Mouse (Mus musculus) thymus, postnatal 25 days (tissue): ENCODE measurements at regions not wholly inside any gene's neighbourhood (a gene's known extent, or its start where the extent isn't known, plus 50 kb on each side); places are given as distances from the start of the nearest gene placed in this dataset.

Experiments
- DNase-seq: peaks from one replicate; pipeline ENCODE4 v3.0.0; 2022

DNA sequence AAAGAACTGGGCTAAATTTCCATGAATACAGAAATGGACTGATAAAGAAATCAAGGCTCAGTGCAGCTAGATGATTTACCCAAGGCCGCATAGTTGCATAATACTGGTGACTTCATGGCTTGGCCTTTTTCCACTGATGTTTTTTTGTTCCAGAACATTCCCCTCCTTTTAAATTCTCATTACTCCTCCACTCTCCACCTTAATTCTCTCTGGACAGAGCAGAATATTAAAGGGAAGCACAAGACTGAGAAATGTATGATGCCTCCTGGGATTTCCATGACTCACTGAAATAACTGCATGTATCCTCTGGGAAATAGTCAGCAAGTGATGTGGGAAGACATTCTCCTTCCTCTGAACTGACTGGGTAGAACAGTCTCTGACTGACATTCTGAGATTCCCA, 480.5 kb downstream of the Gsdmc2 start:
- no peak for DNase-seq

DNA sequence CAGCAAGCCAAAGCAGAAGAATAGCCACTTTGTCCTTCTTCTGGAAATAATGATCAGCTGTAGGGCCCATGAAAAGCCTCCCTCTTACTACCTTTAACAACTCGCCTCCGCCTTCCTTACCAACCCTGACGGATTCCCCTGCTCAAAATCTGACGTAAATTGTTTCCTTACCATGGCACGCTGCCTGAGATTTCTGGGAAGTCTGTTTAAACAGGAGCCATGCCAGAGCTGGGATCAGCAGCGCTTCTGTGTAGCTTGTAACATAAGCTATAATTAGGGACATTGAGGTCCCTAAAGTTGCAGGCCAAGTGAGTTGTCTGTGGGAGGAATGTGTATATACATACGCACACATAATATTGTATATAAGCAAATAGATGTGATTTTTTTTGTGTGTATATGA, 484.6 kb downstream of the Gsdmc2 start:
- DNase-seq = no peak

DNA sequence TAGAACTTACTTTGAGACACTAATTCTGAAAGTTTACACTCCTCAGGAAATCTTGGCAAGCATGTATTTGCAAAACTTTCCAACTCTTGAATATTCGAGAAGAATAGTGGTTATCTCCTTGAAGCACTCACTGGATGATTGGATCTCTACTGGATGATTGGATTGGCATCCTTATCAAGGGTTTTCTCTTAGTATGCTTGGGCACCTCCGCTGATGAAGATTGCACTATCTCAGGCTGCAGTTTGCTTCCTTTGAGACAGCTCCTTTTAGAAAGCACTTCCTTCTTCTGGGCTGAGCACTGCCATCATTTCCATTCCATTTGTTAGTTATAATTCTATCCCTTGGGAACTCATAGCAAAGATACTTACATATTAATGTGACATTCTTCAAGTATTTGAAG, 503.2 kb downstream of the Gsdmc2 start:
- DNase-seq = no peak

DNA sequence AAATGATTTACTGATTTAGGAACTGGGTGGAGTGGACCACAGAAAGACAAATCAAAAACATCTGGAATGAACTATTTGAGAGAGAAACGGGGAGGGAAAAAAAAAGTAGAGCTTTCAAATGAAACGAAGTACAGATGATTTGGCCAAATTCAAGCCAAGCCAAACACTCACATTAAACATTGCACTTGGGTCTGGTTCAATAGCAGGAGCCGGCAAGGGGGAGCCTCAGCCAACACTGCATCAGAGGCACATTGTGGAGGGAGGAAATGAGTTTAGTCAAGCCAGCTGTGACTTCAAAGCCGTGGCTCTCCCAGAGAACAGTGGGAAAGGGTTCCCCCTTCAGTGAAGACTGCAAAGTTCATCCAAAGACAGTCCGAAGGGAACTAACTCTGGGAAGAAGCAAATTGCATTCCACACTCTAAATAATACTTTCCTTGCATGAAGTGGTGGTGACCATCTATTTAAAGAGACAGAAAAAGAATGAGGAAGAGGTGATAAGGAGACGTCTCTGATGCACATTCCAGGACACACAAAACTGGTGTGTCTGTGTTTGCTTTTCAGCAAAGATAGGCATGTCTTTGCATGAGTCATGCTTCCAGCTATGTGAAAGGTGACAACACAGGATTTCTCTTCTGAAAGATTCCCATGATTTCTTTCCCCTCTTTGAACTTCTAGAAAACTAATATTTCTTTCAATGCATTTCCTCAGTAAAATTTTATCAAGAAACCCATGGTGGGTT, 504.5 kb downstream of the Gsdmc2 start:
- DNase-seq = peak; percentile 47

DNA sequence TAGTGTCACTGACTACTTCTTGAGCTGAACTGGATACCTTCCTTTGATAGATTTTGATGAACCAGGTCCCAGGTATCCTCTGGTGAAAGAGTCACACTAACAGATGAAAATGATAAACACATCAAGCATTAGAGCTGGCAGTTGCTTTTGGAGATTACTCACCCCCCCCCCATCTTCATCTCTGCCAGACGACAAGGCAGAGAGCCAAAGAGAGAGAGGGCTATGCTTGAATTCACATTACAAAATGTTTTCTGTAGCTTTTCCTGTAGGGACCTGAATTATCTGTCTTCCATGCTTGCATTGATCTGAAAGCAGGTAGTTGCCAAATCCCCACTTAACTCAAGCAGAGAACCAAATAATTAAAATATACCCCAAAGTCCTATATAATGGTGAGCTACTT, 525.3 kb downstream of the Gsdmc2 start:
- DNase-seq = no peak

DNA sequence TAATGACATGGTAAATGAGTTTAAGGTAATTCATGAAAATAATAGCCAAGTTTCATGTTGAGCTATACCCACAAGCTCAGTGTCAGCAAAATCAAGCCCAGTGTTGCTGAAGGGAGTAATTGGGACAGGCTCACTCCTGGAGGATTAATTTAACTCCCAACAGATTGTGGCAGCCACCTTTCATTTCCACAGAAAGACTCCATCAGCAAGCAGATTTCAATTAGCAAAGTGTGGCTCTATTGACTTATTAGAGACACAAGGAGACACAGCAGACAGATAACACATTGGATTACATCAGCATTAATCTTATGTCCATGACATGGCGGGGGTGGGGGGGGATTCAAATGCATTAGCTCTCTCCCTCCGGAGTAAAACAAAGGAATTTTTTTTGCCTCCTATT, 534.6 kb downstream of the Gsdmc2 start:
- DNase-seq = no peak

DNA sequence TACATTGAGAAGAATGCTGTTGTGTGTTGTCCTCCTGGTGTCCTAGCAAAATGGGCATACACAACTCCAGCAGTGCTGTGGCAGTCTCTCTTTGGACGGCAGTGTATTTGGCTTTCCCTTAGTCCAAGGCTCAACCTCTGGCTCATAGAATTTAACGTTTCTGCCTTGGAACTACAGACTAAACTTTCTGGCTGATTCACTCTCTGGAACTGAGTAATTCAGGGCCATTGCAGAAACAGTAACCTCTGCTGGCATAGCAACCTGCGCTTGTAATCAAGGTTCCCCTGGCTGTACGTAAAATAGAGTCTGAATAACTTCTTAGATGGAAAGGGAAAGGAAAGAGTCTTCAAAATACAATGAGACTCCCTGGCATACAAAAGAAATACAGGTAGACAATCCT, 545.7 kb downstream of the Gsdmc2 start:
- no peak for DNase-seq

DNA sequence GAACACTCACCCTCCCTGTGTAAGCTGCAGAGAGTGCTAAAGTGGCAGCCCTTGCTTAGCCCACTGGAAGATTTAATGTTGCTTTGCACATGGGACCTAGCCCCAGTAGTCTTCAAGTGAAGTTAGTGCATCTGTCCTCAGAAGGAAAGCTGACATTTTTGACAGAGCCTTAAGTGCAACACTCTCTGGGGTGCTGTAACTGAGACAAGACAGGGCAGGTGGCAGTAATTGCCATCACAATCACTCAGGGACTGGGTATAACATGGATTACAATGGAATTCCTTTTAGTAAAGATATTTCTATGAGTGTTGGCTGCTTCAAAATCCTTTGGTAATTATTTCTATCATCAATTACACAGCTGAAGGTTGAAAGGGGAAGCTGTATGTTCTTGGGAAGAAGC, 556.4 kb downstream of the Gsdmc2 start:
- no peak for DNase-seq

DNA sequence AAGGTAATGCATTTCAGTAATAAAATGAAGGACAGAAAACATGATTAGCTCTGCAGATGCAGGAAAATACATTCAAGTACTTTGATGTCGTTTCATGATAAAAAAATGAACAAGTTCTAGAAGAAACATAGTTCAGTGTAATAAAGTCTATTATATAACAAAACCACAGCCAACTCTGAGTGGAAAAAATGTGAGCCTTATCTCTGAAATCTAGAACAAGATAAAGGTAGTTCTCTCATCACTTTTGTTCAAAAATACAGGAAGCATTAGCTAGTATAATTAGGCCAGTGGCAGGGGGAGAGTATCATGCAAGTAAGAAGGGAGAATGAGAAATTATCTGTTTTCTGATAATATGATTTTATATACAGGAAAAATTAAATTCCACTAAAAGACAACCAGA, 559.0 kb downstream of the Gsdmc2 start:
- DNase-seq = no peak

DNA sequence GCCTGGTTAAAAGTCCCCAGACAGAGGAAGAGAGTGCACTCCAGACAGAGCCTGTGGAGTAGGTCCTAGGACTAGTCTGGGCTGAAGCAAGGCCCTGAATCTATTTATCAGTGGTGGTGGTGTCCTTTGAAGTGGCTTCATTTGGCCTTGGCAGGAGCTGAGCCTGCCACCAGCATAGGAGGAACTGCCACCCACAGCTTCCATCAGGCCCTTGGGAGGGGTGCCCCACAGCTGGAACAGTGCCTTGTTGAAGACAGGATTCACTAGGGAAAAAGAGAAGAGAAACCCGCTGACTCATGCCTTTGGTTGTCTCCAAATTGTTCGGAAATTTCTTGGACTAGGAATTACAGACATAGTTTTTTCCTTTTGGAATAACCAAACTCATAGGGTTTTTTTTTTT, 574.6 kb downstream of the Gsdmc2 start:
- DNase-seq = no peak

DNA sequence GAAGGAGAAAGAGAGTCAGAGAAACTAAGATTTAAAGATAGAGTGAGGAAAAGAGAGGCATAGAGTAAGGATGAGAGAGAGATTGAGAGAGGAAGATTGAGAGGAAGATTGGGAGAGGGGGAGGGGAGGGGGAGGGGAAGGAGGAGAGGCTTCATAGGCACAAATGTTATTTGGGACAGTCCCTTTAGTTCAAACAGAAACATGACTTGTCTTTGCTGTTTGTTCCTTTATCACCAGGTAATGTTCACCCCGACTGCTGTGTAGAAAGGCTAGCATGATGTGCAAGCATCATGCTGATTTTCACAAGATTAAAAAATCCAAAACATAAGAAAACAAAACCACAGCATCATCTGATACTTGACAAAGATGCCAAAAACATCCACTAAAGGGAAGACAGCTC, 579.1 kb downstream of the Gsdmc2 start:
- no peak for DNase-seq

DNA sequence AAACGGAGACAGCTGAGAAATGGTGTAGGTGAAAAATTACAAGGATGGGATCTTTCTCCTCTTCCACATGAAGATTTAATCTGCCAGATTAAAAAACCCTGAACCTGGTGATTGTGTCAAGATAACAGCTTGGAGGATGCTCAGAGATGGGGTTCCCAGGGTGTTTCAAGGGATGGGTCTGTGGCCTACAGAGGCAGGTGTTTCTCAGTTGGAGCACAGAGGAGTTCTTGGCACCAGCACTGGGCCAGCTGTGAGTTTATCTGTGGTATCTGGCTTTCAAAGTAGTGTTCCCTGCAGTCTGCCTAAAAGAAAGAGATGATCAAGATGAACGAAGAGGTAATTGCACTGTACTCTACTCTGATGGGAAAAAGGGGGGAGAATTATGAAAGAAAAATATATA, 589.2 kb downstream of the Gsdmc2 start:
- peak; percentile 21 for DNase-seq

DNA sequence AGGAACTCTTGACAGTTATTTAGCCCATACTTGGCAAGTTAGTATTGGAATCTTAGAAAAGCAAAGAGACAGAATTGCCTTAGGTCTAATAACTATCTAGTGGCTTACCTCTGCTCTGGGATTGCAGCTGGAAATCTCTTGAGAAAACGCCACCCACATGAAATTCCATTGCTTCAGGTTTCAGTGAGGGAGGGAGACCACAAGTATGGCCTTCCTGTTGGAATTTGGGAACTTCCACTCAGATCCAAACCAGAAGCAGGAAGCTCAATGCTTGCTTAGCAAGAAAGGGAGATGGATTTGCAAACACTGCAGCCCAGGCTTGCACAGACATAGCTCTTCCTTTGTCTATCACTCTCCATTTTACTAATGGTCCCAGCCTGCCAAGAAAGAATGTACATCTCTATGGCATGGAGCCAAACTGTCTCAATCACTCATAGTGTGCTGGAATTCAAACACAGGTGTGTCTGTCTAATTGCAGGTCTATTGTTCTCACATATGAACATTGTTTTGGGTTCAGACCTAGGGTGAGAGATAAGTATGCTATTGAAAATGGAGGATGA, 592.1 kb downstream of the Gsdmc2 start:
- no peak for DNase-seq

DNA sequence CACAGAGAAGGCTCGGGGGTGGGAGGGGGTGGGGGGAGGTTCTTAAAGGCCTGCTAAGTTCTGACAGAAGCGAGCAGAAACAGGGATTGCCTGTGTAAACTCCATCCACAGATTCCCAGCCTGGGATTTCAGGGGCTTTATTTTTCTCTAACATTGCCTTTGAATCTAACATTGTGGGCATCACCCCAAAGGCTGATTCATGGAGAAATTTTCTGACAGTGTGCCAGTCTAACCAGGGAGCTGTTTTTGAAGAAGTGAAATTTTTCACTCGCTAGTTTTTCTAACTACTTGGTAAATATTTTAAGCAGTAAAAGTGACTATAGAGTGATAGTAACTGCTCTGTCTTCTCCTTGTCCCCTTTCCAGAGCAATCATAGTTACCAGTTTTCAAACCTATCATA, 606.4 kb downstream of the Gsdmc2 start:
- no peak for DNase-seq

DNA sequence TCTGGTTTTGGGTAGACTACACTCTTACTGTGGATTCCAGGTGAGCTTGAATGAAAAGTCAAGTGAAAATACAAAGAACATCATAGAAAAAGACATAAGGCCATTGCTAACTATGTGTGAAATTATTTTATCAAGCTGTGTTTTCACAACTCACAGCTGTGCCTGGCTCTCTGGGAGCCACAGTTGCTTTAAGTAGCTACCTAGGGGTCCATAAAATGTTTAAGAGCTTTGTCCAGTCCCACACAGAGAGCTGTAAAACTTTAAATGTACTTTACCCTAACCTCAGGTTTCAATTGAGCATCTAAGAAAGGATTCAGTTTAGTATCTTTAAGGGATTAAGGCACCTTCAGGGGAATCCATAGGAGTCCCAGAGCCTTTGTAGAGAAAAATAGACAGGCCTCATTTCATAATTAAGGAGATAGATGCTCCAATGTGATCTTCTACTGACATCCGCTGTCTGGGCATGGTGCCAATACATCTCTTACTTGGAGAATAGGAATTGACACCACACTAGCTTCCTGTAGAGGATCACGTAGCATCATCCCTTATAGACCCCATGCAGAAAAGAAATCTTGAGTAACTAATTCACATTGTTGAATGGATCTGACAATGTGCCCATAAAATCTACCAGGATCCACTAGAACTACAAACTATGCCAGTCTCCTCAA, 626.5 kb downstream of the Gsdmc2 start:
- DNase-seq = no peak

DNA sequence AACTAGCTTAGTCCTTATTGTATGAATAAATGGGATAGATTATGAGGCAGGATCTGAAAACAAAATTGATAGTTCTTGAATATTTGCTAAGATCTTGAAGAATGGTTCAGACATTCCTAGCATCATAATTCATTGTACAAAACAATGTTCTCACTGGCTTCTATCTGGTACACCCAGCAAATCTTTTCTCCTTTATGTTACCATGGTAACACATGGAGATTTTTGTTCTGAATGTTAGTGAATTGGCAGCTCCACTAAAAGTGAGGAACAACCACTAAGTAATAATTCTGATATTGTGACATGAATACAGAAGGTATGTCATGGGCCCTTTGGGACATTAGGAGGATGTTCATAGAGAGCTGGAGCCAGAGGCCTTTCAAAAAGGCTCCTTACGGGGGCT, 639.8 kb downstream of the Gsdmc2 start:
- no peak for DNase-seq

DNA sequence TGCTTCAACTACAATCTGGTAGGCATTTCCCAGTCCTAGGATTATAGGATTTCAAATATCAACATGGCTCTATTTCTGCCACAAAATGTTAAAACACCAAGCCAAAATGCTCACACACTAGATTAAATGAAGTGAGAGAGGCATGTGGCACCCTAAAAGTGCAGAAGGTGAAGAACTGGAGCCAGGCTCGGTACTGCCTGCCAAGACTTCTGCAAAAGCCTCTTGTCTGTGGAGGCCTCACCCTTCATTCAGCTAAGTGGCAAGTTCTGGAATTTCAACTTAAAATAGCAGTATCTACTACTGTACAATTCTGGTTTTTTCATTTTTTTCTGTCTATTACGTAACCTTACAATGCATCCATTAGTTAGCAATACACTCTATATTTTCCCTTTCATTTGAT, 649.9 kb downstream of the Gsdmc2 start:
- no peak for DNase-seq

DNA sequence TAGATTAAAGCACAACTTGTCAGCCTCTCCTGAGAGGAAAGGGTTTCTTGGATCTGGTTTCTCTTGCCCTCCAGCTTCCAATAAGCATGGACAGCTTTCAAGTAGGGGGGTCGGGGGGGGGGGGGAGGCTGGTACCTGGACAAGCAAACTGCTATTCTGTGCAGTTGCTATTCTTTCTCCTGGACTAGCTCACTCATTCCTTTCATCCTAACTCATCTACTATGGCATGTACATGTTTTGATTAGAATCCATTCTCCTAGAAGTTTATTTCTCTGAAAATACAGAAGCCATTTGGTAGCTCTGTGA, 650.5 kb downstream of the Gsdmc2 start:
- no peak for DNase-seq

DNA sequence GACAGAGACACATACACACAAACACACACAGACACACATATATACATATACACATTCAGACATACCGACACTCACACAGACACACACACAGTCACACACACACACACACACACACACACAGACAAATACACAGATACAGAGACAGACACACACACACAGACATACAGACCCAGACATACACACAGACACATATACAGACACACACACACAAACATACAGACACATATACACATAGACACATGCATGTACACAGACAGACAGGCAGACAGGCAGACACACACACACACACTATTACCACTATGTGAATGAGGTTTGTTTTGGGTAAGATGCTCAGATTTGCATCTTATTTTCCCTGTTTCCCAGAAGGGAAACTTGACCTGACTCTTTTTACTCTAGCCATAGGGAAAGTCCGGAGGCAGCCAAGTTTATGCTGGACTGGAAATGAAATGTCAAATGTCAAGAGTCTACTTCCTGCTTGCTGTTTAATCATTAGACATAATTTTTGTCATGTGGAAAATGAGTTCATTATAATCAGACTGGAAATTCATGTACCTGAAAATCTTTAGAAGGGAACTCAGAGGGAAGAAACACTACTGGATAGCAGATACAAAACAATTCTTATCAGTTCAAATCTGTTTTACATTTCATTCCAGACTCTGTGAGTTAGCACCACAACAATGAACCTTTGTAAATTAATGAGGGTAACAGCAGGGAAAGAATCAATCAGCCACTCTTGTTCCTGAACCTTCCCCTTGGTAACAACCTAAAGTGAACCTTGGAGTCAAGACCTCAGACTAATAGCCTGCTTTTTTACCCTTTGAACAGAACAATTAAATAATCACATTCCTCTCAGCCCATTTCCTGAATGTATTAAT, 651.1 kb downstream of the Gsdmc2 start:
- no peak for DNase-seq

DNA sequence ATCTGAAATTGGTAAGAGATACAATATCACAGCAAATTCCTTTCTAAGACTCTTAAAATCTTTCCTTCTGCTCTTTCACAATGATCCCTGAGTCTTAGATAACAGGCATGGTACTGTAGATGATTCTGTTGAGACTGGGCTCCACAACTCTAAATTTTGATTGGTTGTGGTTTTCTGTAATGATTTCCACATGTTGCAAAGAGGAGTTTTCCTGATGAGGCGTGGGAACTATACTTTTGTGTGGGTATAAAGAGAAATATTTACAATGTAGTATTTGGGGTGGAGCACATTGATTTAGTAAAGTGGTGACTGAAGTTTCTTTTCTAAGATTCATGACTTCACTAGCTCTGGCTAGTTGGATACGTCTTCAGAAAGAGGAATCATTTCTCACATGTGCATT, 653.2 kb downstream of the Gsdmc2 start:
- no peak for DNase-seq

DNA sequence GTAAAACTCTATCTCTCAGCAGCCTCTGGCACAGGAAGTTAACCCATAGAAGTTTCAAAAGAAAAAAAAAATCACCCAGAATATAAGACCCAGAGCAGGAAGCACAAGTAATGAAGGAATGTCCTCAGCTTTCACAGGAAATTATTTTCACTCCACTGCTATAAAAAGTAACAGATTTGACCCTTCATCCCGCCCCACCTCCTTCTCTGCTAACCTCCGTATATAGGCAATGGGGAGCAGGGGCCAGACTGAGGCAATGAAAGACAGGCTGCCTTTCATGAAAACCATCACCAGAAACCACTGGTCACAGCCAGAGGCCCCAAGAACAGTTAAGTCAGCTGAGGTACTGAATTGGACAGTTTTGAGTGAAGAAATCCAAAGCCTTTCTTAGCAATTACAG, 654.9 kb downstream of the Gsdmc2 start:
- no peak for DNase-seq

DNA sequence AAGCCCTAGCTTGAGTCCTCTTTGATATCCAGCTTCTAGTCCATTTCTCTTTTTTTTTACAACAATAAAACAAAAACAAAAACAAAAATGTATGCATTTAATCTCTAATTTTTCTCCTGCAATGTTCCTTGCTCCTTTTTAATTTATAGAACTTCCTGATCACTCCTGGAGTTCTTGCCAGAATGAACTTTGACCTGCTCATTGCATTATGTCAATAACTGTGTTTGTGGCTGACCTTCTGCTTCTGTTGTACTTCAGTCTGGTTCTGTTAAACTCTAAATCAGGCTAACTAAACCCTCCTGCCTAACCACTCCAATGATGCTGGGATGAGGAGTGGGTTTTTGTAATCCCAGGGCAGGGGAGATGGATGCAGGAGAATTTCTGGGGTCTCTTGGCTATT, 674.0 kb downstream of the Gsdmc2 start:
- DNase-seq = no peak

DNA sequence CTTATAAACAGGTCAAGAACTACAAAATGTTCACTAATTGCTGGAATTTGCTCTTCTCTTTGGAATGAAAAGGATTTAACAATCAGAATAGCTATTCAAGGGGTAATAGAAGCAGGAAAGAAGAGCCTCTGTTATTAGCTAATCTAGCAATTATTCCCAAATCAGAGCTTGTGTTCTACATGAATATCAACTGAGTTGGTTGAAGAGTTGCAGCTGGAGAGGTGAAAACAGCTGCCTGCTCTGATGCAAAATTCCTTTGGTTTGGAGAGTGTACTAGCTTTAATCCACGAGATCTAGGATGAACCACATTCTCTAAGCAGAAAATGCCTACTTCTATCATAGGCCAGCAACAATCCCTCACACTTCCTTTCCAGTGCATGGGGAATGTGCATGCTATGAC, 674.8 kb downstream of the Gsdmc2 start:
- DNase-seq = no peak

DNA sequence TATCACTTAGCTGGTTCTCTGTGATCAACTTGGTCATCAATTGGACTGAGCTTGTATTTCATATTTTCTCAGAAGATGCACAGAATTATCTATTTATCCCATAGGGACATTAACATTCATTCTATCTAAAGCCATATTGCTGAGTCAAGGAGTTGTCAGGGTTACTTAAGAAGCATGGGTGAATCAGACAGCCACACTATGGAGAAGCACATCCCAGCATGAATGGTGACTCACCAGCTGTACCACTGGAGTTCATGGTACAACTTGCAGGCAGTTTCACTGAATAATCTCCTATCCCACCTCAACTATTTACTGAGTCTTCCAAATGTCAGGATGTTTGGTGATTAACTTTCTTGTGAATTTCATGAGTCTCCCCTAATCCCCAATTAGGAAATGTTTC, 678.6 kb downstream of the Gsdmc2 start:
- no peak for DNase-seq
